Mouse (Mus musculus) neural tube, embryonic 13.5 days (tissue): ENCODE data around the gene Grk3. TPM values are rescaled to one million over a fixed set of nuclear protein-coding genes. Genes with fewer than 3 reads are reported as not detected.

Experiments used
- ATAC-seq: fragments of 200-750 bp; cut with Nextera tagmentation; 2 replicates; pipeline ENCODE4 v1.8.0; 2017; ENCODE audit warnings: low read depth, mild to moderate bottlenecking, moderate TSS enrichment, moderate library complexity
- H3K27ac ChIP-seq: fragments of 300-500 bp; sonication (generic); replicated peaks from 2 replicates; pipeline ENCODE4 v1.5.1; 2015; ENCODE audit warnings: moderate library complexity, mild to moderate bottlenecking, inconsistent platforms
- H3K27me3 ChIP-seq: fragments of 300-500 bp; sonication (generic); 2 replicates; pipeline ENCODE4 v1.6.1; 2015; ENCODE audit warnings: mild to moderate bottlenecking, inconsistent platforms
- H3K36me3 ChIP-seq: fragments of 300-500 bp; sonication (generic); 2 replicates; pipeline ENCODE4 v1.6.1; 2015; ENCODE audit warnings: mild to moderate bottlenecking, inconsistent platforms
- H3K4me1 ChIP-seq: fragments of 300-500 bp; sonication (generic); replicated peaks from 2 replicates; pipeline ENCODE4 v1.6.1; 2015; ENCODE audit warnings: inconsistent platforms
- H3K4me2 ChIP-seq: fragments of 300-500 bp; sonication (generic); 2 replicates; pipeline ENCODE4 v1.6.1; 2015; ENCODE audit warnings: inconsistent platforms, mild to moderate bottlenecking, moderate library complexity
- H3K4me3 ChIP-seq: fragments of 300-500 bp; sonication (generic); 2 replicates; pipeline ENCODE4 v1.5.1; 2015; ENCODE audit warnings: mild to moderate bottlenecking, inconsistent platforms
- H3K9ac ChIP-seq: fragments of 300-500 bp; sonication (generic); 2 replicates; pipeline ENCODE4 v1.6.1; 2015; ENCODE audit warnings: moderate library complexity, mild to moderate bottlenecking, inconsistent platforms
- H3K9me3 ChIP-seq: fragments of 300-500 bp; sonication (generic); 2 replicates; pipeline ENCODE4 v1.6.1; 2016; ENCODE audit warnings: inconsistent platforms
- WGBS: fragments of 180-500 bp; shearing (Covaris S2); methylation state at CpG from one replicate; pipeline ENCODE4 v1.1.7; 2015; 5-methylcytosine and 5-hydroxymethylcytosine counted together
- polyA plus RNA-seq: library from polyadenylated mRNA; unstranded; fragments of >200 nt; fragmentation: Nextera tagmentation; extraction: Ambion mirVana; gene quantifications from 2 replicates; pipeline ENCODE4 v1.2.1, GENCODE M21; 2015

Gene Grk3
- polyA plus RNA-seq, 1 experiment from 2014 or later, result 11.4 TPM

DNA sequence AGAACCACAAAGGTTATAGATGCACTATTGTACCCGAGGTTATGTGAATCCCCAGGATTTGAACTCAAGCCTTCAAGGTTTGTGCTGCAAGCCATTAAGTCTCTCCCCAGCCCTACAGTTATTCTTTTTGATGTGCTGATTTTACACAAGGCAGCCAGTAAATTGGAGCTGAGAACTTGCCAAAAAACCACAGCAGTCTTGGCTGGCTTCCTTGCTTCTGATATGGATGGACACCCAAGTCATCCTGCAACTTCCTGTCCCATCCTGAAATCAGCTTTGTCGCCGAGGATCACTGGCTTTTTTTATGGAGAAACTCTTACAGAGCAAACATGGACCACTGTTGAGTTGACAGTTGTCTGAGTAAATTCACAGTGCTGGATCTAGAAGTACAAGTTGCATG, 14.5 kb upstream of the Grk3 start:
- Histone ChIP-seq H3K4me1 (peaks cover 24% of the 10 kb centered on the region), H3K9ac (no peak overlapping the region), H3K9me3 (no peaks in the 10 kb centered on the region), H3K27me3 (no peaks in the 10 kb centered on the region), H3K27ac (no peak overlapping the region), H3K4me2 (no peak overlapping the region), H3K4me3 (no peak overlapping the region), H3K36me3 (no peaks in the 10 kb centered on the region)
- WGBS, result 72% methylated on average over 3 of the region's 3 CpGs
- no peak for ATAC-seq

- Histone ChIP-seq H3K27me3 (no peaks in the 10 kb centered on the region), H3K4me3 (no peak overlapping the region), H3K36me3 (no peaks in the 10 kb centered on the region), H3K9me3 (no peaks in the 10 kb centered on the region), H3K4me1 (peaks cover 30% of the 10 kb centered on the region), H3K27ac (no peak overlapping the region), H3K9ac (no peak overlapping the region), H3K4me2 (no peak overlapping the region)
- ATAC-seq, result no peak
- 88% methylated on average over 5 of the region's 5 CpGs for WGBS
Measured at GRCm38 (mm10) chr5:113026706-113027105, 11.1 kb upstream of the Grk3 start.

GRCm38 (mm10) chr5:113024154-113024764, 8.7 kb upstream of the Grk3 start:
- Histone ChIP-seq H3K9me3 (no peaks in the 10 kb centered on the region), H3K27me3 (no peaks in the 10 kb centered on the region), H3K27ac (0 out of 2 replicates have a peak overlapping the region, but pooled peaks have one; percentile 9), H3K9ac (no peak overlapping the region), H3K4me2 (peak overlapping the region; percentile 20; the same call in 1 of the 2 replicates), H3K4me1 (peaks cover 21% of the 10 kb centered on the region), H3K36me3 (no peaks in the 10 kb centered on the region), H3K4me3 (no peak overlapping the region)
- ATAC-seq, result no peak; the same call in 1 of the 2 replicates
- WGBS, result 38% methylated on average over 18 of the region's 18 CpGs

- peaks cover 21% of the 10 kb centered on the region for H3K4me1 ChIP-seq
- no peaks in the 10 kb centered on the region for H3K36me3 ChIP-seq
- H3K27me3 ChIP-seq, result peaks cover 21% of the 10 kb centered on the region
- WGBS, result 61% methylated on average over 8 of the region's 8 CpGs
- ATAC-seq, result no peak
- H3K27ac ChIP-seq, result no peak overlapping the region
- H3K4me3 ChIP-seq, result no peak overlapping the region
- no peak overlapping the region for H3K4me2 ChIP-seq
- H3K9me3 ChIP-seq, result no peaks in the 10 kb centered on the region
- no peak overlapping the region for H3K9ac ChIP-seq
Measured at GRCm38 (mm10) chr5:113018190-113018589, 2.6 kb upstream of the Grk3 start.

GRCm38 (mm10) chr5:113017004-113017403, 1.4 kb upstream of the Grk3 start:
- H3K27me3 ChIP-seq, result peaks cover 21% of the 10 kb centered on the region
- ATAC-seq, result no peak
- peaks cover 21% of the 10 kb centered on the region for H3K4me1 ChIP-seq
- H3K9me3 ChIP-seq, result no peaks in the 10 kb centered on the region
- no peak overlapping the region for H3K9ac ChIP-seq
- no peak overlapping the region for H3K4me3 ChIP-seq
- H3K4me2 ChIP-seq, result no peak overlapping the region
- H3K36me3 ChIP-seq, result no peaks in the 10 kb centered on the region
- H3K27ac ChIP-seq, result no peak overlapping the region
- 93% methylated on average over 1 of the region's 1 CpGs for WGBS

- ATAC-seq, result peak; percentile 29; the same call in 1 of the 2 replicates
- peak overlapping the region; percentile 72 for H3K9ac ChIP-seq
- H3K4me2 ChIP-seq, result peak overlapping the region; percentile 61
- H3K4me3 ChIP-seq, result peak overlapping the region; percentile 58
- no peaks in the 10 kb centered on the region for H3K9me3 ChIP-seq
- no peak overlapping the region; the same call in 1 of the 2 replicates for H3K27ac ChIP-seq
- 3% methylated on average over 13 of the region's 14 CpGs for WGBS
- H3K36me3 ChIP-seq, result no peaks in the 10 kb centered on the region
- H3K4me1 ChIP-seq, result peaks cover 21% of the 10 kb centered on the region
- peaks cover 21% of the 10 kb centered on the region for H3K27me3 ChIP-seq
Measured at GRCm38 (mm10) chr5:113014808-113015235, 769 bp downstream of the Grk3 start.

GRCm38 (mm10) chr5:113014111-113014807, 1.3 kb downstream of the Grk3 start:
- WGBS, result 70% methylated on average over 16 of the region's 16 CpGs
- peak overlapping the region; percentile 58 for H3K4me3 ChIP-seq
- no peak for ATAC-seq

GRCm38 (mm10) chr5:113011926-113012325, 3.7 kb downstream of the Grk3 start:
- no peaks in the 10 kb centered on the region for H3K9me3 ChIP-seq
- H3K4me2 ChIP-seq, result no peak overlapping the region
- H3K9ac ChIP-seq, result no peak overlapping the region
- peaks cover 21% of the 10 kb centered on the region for H3K27me3 ChIP-seq
- no peak overlapping the region for H3K4me3 ChIP-seq
- ATAC-seq, result no peak
- H3K27ac ChIP-seq, result no peak overlapping the region
- 85% methylated on average over 10 of the region's 10 CpGs for WGBS
- peaks cover 21% of the 10 kb centered on the region for H3K4me1 ChIP-seq
- no peaks in the 10 kb centered on the region for H3K36me3 ChIP-seq

More at GRCm38 (mm10) chr5:113014111-113014807, 1.3 kb downstream of the Grk3 start:
- Histone ChIP-seq H3K4me1 (peaks cover 21% of the 10 kb centered on the region), H3K9me3 (no peaks in the 10 kb centered on the region), H3K27me3 (peaks cover 21% of the 10 kb centered on the region), H3K4me2 (peak overlapping the region; percentile 61), H3K9ac (peak overlapping the region; percentile 72), H3K36me3 (no peaks in the 10 kb centered on the region), H3K27ac (no peak overlapping the region)

- peaks cover 8% of the 10 kb centered on the region; the same call in 1 of the 2 replicates for H3K27me3 ChIP-seq
- H3K4me3 ChIP-seq, result no peak overlapping the region
- H3K4me2 ChIP-seq, result no peak overlapping the region
- H3K9ac ChIP-seq, result no peak overlapping the region
- no peaks in the 10 kb centered on the region for H3K9me3 ChIP-seq
- H3K4me1 ChIP-seq, result peaks cover 9% of the 10 kb centered on the region
- ATAC-seq, result no peak
- 90% methylated on average over 8 of the region's 8 CpGs for WGBS
- H3K36me3 ChIP-seq, result no peaks in the 10 kb centered on the region
- H3K27ac ChIP-seq, result no peak overlapping the region
Measured at GRCm38 (mm10) chr5:113009183-113009820, 6.3 kb downstream of the Grk3 start.

DNA sequence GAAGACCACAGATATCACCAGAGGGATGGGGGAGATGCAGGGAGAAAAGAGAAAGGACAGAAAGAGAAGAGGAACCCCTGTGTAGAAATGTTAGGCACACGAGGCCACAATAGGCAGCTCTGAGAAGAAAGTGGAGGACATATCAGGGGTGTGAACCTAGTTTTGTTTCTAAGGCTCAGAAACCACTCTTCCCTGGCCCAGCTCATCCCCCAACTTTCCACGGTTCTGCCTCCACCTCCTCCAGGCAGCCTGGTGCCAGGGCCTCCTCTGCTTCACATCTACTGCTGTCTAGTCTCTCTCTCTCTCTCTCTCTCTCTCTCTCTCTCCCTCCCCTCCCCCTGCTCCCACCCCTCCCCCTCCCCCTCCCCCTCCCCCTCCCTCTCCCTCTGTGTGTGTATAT, 7.1 kb downstream of the Grk3 start:
- no peak for ATAC-seq
- H3K4me1 ChIP-seq, result 0 out of 2 replicates have a peak, but pooled peaks cover 1% of the 10 kb centered on the region
- H3K27me3 ChIP-seq, result 0 out of 2 replicates have a peak, but pooled peaks cover under 1% of the 10 kb centered on the region

DNA sequence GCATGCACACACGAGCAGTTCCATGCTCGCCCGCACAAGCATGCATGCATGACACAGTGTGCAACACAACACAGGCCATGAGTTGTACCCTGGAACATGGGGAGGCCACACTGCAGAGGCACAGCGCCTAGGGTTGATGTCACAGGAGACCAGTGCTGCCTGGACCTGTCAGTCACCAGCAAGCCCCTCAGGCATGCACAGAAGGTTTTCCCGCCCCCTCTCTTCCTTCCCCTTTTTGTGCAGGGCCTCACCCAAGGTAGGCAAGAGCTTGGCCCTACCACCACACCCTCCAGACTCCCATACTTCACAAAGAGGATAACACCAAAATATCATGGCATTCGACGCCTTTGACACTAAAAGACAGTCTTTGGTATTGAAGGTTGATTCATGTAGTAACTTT, 8.6 kb downstream of the Grk3 start:
- no peak for ATAC-seq
- Histone ChIP-seq H3K4me1 (peaks cover 5% of the 10 kb centered on the region), H3K27ac (no peak overlapping the region), H3K4me3 (no peak overlapping the region), H3K9ac (no peak overlapping the region), H3K4me2 (no peak overlapping the region), H3K27me3 (no peaks in the 10 kb centered on the region), H3K9me3 (no peaks in the 10 kb centered on the region), H3K36me3 (no peaks in the 10 kb centered on the region)
- WGBS, result 89% methylated on average over 7 of the region's 7 CpGs

More for the DNA sequence above, 7.1 kb downstream of the Grk3 start:
- no peaks in the 10 kb centered on the region for H3K9me3 ChIP-seq
- H3K4me2 ChIP-seq, result no peak overlapping the region
- H3K9ac ChIP-seq, result no peak overlapping the region
- H3K4me3 ChIP-seq, result no peak overlapping the region
- H3K36me3 ChIP-seq, result no peaks in the 10 kb centered on the region
- H3K27ac ChIP-seq, result no peak overlapping the region
- WGBS, result 85% methylated on average over 2 of the region's 2 CpGs

- Histone ChIP-seq H3K4me3 (no peak overlapping the region), H3K9me3 (no peaks in the 10 kb centered on the region), H3K4me2 (no peak overlapping the region), H3K27me3 (no peaks in the 10 kb centered on the region), H3K4me1 (peaks cover 5% of the 10 kb centered on the region), H3K9ac (no peak overlapping the region), H3K27ac (no peak overlapping the region), H3K36me3 (no peaks in the 10 kb centered on the region)
- 86% methylated on average over 7 of the region's 7 CpGs for WGBS
- ATAC-seq, result no peak
Measured at GRCm38 (mm10) chr5:113005941-113006391, 9.6 kb downstream of the Grk3 start.
